Mouse (Mus musculus): Measurements from ENCODE around the gene Ankar.
A peak's percentile ranks its signal among the peaks of the same experiment; 100 is the strongest.

The Ankar gene

GRCm38 (mm10) chr1:72700479-72700878 is at the start of gene Ankar:
Gene Ankar, minus strand, starts transcription at chr1:72700579.
- no peak for ATAC-seq (ENCODE audit: insufficient number of reproducible peaks, low FRiP score, low TSS enrichment)

GRCm38 (mm10) chr1:72746382-72746781 is 46.0 kb upstream of the Ankar start:
- ATAC-seq (ENCODE audit: insufficient number of reproducible peaks, low FRiP score, low TSS enrichment): peak; percentile 82

GRCm38 (mm10) chr1:72744816-72745506 is 44.6 kb upstream of the Ankar start:
- ATAC-seq (ENCODE audit: insufficient number of reproducible peaks, low FRiP score, low TSS enrichment): no peak

- no peak for ATAC-seq (ENCODE audit: insufficient number of reproducible peaks, low FRiP score, low TSS enrichment)
Measured at GRCm38 (mm10) chr1:72741406-72741805, 41.0 kb upstream of the Ankar start.

- peak; percentile 38 for ATAC-seq (ENCODE audit: insufficient number of reproducible peaks, low FRiP score, low TSS enrichment)
Measured at GRCm38 (mm10) chr1:72739681-72740063, 39.3 kb upstream of the Ankar start.

GRCm38 (mm10) chr1:72738946-72739680 is 38.7 kb upstream of the Ankar start:
- peak; percentile 83 for ATAC-seq (ENCODE audit: insufficient number of reproducible peaks, low FRiP score, low TSS enrichment)

GRCm38 (mm10) chr1:72736397-72737125 is 36.2 kb upstream of the Ankar start:
- no peak for ATAC-seq (ENCODE audit: insufficient number of reproducible peaks, low FRiP score, low TSS enrichment)

- no peak for ATAC-seq (ENCODE audit: insufficient number of reproducible peaks, low FRiP score, low TSS enrichment)
Measured at GRCm38 (mm10) chr1:72733191-72733691, 32.9 kb upstream of the Ankar start.

- ATAC-seq (ENCODE audit: insufficient number of reproducible peaks, low FRiP score, low TSS enrichment): no peak
Measured at GRCm38 (mm10) chr1:72730126-72730525, 29.7 kb upstream of the Ankar start.

GRCm38 (mm10) chr1:72728781-72729180 is 28.4 kb upstream of the Ankar start:
- no peak for ATAC-seq (ENCODE audit: insufficient number of reproducible peaks, low FRiP score, low TSS enrichment)

GRCm38 (mm10) chr1:72725941-72726340 is 25.6 kb upstream of the Ankar start:
- no peak for ATAC-seq (ENCODE audit: insufficient number of reproducible peaks, low FRiP score, low TSS enrichment)

GRCm38 (mm10) chr1:72724354-72724753 is 24.0 kb upstream of the Ankar start:
- ATAC-seq (ENCODE audit: insufficient number of reproducible peaks, low FRiP score, low TSS enrichment): peak; percentile 82

- ATAC-seq (ENCODE audit: insufficient number of reproducible peaks, low FRiP score, low TSS enrichment): 0 out of 2 replicates have a peak, but pooled peaks have one; percentile 14
Measured at GRCm38 (mm10) chr1:72722646-72723045, 22.3 kb upstream of the Ankar start.

- ATAC-seq (ENCODE audit: insufficient number of reproducible peaks, low FRiP score, low TSS enrichment): no peak
Measured at GRCm38 (mm10) chr1:72720115-72720725, 19.8 kb upstream of the Ankar start.

GRCm38 (mm10) chr1:72718846-72719245 is 18.5 kb upstream of the Ankar start:
- peak; percentile 74 for ATAC-seq (ENCODE audit: insufficient number of reproducible peaks, low FRiP score, low TSS enrichment)

GRCm38 (mm10) chr1:72717540-72717939 is 17.2 kb upstream of the Ankar start:
- no peak for ATAC-seq (ENCODE audit: insufficient number of reproducible peaks, low FRiP score, low TSS enrichment)

- ATAC-seq (ENCODE audit: insufficient number of reproducible peaks, low FRiP score, low TSS enrichment): 0 out of 2 replicates have a peak, but pooled peaks have one; percentile 53
Measured at GRCm38 (mm10) chr1:72716926-72717325, 16.5 kb upstream of the Ankar start.

- ATAC-seq (ENCODE audit: insufficient number of reproducible peaks, low FRiP score, low TSS enrichment): no peak
Measured at GRCm38 (mm10) chr1:72716421-72716820, 16.0 kb upstream of the Ankar start.

GRCm38 (mm10) chr1:72715593-72716361 is 15.4 kb upstream of the Ankar start:
- ATAC-seq (ENCODE audit: insufficient number of reproducible peaks, low FRiP score, low TSS enrichment): no peak

- no peak for ATAC-seq (ENCODE audit: insufficient number of reproducible peaks, low FRiP score, low TSS enrichment)
Measured at GRCm38 (mm10) chr1:72715065-72715464, 14.7 kb upstream of the Ankar start.
